Mouse (Mus musculus) adrenal gland, postnatal 4 days (tissue): ENCODE measurements around the gene Stk39. TPM values are rescaled to one million over a fixed set of nuclear protein-coding genes. Genes with fewer than 3 reads are reported as not detected.

ENCODE experiments used
- DNase-seq, 2 experiments: peaks; one replicate each; pipeline ENCODE4 v3.0.0; 2021 to 2022; ENCODE audit warnings: low spot score in 2 of 2, mixed read lengths in 2 of 2
- total RNA-seq, 2 experiments: library from RNA; stranded (reverse); gene quantifications; 2 replicates each; pipeline ENCODE4 v1.2.3; 2021

The Stk39 gene
- total RNA-seq, 2 experiments from 2014 or later = 94.9 to 96.1 TPM

- no peak for DNase-seq
Measured at GRCm38 (mm10) chr2:68426074-68426473, 46.0 kb downstream of the Stk39 start.

GRCm38 (mm10) chr2:68421002-68421401 lies 51.1 kb downstream of the Stk39 start:
- no peak for DNase-seq

- DNase-seq = no peak
Measured at GRCm38 (mm10) chr2:68420223-68420622, 51.8 kb downstream of the Stk39 start.

- no peak for DNase-seq
Measured at GRCm38 (mm10) chr2:68419746-68420145, 52.3 kb downstream of the Stk39 start.

GRCm38 (mm10) chr2:68419165-68419564 lies 52.9 kb downstream of the Stk39 start:
- DNase-seq = no peak

GRCm38 (mm10) chr2:68417081-68417480 lies 55.0 kb downstream of the Stk39 start:
- no peak for DNase-seq

- DNase-seq = no peak
Measured at GRCm38 (mm10) chr2:68415691-68416090, 56.4 kb downstream of the Stk39 start.

GRCm38 (mm10) chr2:68412149-68412548 lies 59.9 kb downstream of the Stk39 start:
- DNase-seq = no peak

- no peak for DNase-seq
Measured at GRCm38 (mm10) chr2:68411201-68411600, 60.9 kb downstream of the Stk39 start.

- no peak for DNase-seq
Measured at GRCm38 (mm10) chr2:68409640-68410215, 62.3 kb downstream of the Stk39 start.

- DNase-seq = no peak
Measured at GRCm38 (mm10) chr2:68408271-68408980, 63.6 kb downstream of the Stk39 start.

- no peak for DNase-seq
Measured at GRCm38 (mm10) chr2:68407179-68407950, 64.7 kb downstream of the Stk39 start.

- no peak for DNase-seq
Measured at GRCm38 (mm10) chr2:68406571-68407074, 65.4 kb downstream of the Stk39 start.

- no peak for DNase-seq
Measured at GRCm38 (mm10) chr2:68405163-68405715, 66.8 kb downstream of the Stk39 start.

GRCm38 (mm10) chr2:68404274-68405162 lies 67.5 kb downstream of the Stk39 start:
- DNase-seq = no peak

GRCm38 (mm10) chr2:68393611-68394549 lies 78.2 kb downstream of the Stk39 start:
- DNase-seq = no peak

GRCm38 (mm10) chr2:68387824-68388582 lies 84.1 kb downstream of the Stk39 start:
- no peak for DNase-seq

- DNase-seq = no peak
Measured at GRCm38 (mm10) chr2:68386313-68386863, 85.7 kb downstream of the Stk39 start.
